Mouse (Mus musculus) adipocyte (in vitro differentiated cells): Measurements from ENCODE around the gene Trappc11.
A peak's percentile ranks its signal among the peaks of the same experiment; 100 is the strongest.
"Not testable (repeated sequence)": the region's sequence is repeated elsewhere in the genome, so short reads cannot be mapped to it uniquely, and the experiment has no call there.

Experiments
- DNase-seq: peaks from one replicate; pipeline ENCODE4 v3.0.0-alpha.2; 2016; ENCODE audit warnings: low spot score

The Trappc11 gene

GRCm38 (mm10) chr8:47482354-47483071 lies 50.8 kb downstream of the Trappc11 start:
- DNase-seq: no peak

DNA sequence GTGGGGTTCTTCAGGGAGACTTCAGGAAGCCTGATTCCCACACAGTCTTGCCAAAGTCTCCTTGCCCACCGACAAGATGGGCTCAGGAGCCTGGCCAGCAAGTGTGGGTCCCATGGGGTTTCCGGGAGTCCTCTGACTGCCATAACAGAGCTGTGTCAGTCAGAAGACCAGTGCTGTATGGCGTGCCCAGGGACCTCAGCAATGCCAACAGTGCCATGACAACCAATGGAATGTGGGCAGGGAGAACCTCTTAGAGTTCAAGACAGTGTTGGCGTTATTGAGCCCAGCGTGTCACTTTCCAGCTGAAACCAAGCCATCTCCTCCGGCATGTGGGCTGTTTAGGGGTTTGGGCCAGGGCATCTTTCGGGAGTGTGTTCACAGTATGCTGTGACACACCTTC lies 53.2 kb downstream of the Trappc11 start:
- no peak for DNase-seq

DNA sequence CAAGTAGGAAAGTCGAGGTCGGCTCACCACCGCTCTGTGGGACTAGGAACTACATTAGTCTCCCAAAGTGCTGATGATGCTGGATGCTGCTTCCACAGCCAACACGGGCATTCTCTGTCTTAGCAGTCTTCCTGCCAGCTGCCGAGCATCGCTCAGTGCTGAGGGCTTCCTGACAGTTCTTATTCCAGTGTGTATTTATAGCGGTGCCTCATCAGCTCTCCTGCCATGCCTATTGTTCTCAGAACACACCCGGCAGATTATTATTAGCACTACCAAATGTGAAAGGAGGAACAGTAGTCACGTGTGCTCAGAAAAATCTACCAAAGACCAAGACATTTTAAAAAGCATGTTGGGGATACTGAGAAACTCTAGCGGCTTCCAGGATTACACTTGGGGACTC lies 71.6 kb downstream of the Trappc11 start:
- no peak for DNase-seq

DNA sequence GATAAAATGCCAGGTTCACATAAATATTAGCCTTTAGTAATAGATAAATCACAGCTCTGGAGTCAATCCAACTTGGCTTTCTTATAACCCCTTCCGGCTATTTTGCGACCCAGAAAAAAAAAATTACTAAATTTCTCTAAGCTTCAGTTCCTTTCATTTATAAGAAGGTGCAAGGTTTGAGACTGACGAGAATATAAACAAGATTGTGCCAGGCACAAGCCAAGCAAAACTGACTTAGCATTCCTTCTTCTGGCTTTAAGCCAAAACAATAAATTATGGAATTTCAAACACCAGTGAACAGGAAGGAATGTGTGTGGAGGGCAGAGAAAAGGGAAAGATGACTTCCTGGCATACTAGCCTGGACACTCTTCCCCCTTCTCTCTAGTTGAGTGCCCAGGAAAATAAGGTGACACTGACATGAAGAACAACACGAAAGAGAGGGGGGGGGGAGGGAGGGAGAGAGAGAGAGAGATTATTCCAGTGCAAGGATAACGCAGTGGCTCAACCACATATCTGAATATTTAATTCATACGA lies 74.0 kb downstream of the Trappc11 start:
- DNase-seq: peak; percentile 6

DNA sequence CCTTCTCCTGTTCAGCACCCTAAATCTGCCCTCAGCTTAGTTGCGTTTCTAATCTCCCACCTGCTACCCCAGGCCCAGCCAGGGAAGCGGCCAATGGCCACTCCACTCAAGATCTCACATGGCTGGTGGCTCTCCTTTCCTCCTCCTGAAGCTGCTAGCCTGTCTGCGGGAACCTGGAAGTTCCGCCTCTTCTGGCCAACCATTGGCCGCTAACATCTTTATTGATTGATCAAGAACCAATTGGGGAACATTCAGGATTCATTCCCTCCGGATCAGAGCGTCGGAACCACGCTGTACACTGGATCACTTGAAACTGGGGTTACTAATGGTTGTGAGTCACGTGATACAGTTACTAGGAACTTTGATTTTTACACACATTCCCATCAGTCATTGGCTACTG lies 74.7 kb downstream of the Trappc11 start:
- no peak for DNase-seq

DNA sequence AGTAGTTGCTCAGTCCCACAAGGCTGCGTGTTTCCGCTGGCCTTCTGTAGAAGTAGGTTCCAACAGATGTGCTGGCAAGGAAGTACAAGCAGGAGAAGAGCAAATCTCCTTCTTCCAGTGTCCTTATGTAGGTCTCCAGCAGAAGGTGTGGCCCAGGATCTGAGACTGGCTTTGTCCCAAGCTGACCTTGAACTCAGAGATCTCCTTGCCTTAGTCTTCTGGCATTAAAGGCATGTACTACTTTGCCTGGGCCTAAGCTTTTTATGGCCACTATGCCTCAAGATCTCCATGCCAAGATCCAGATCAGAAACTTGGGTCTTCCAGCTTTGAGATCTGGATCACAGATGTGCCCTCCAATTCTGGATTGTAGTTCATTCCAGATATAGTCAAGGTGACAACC lies 84.1 kb downstream of the Trappc11 start:
- DNase-seq: not testable (repeated sequence)

GRCm38 (mm10) chr8:47446312-47447046 lies 86.8 kb downstream of the Trappc11 start, which contains the start of gene Stox2:
Stox2 (minus strand) TSS chr8:47446362.
- no peak for DNase-seq
